Mouse (Mus musculus) retina, embryonic 14.5 days (tissue): ENCODE measurements around the gene Gm1113.
A peak's percentile ranks its signal among the peaks of the same experiment; 100 is the strongest.

Source experiments
- DNase-seq: peaks from one replicate; pipeline ENCODE4 v3.0.0-alpha.2; 2015; ENCODE audit warnings: low spot score

The Gm1113 gene

DNA sequence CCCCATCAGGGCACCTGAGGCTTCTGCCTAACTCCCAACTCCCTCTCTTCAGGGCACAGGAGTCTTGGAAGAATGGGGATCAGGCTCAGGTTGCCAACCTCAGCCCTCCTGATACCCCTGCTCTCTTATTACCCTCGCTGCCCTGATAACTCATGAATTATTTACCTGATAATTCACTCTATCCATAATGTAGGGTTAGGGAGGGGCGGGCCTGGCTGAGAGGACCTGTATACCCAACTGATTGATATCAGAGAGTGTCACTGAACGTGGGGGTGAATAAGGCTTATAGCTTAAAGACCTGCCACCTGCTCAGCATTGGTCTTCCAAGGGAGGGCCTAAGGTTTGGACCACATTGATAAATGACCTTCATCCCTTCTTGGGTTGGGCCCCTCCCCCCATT is at the start of gene Gm1113:
Gene Gm1113, minus strand, starts transcription at position 101 of the 400 bp plus-strand sequence.
- DNase-seq, result no peak

DNA sequence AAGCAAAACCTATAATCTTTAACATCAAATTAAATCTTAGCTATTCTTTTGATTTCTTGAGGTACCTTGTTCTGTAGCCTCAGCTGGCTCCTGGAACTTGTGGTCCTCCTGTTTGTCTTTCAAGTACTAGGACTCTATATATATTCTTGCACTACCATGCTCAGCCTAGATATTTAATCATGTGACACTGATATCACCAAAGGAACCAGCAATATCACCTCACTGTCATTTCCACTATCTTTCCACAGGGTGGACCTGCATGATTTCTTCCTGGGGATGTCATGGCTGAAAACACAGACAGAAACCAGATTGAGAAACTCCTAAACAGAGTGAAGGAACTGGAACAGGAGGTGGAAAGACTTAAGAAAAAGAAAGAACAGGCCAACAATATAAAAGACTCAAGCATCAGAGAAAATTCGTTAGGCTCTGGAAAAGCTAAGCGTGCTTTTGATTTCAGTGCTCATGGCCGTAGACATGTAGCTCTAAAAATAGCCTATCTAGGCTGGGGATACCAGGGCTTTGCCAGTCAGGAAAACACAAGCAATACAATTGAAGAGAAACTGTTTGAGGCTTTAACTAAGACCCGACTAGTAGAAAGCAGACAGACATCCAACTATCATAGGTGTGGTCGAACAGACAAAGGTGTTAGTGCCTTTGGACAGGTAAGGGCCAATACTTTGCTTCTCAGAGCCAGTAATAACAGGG is 46.6 kb upstream of the Gm1113 start:
- no peak for DNase-seq

DNA sequence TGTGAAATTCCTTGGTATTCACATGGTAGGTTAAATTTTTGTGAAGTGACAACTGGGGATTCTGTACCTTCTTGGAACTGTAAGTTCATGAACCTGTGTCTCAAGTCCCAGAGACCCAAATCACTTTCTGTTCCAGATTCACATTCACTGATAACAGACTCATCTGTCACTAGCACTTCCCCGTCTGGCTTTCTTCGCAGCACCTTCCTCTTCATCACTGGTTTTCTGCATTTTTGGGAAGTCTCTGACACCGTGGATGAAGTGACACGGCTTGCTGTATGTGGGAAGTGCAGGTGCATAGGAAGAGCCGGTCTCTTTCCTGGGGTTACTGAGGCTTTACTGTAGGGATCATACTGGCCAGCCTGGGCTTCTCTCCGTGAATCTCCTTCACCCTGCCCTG is 43.5 kb upstream of the Gm1113 start:
- DNase-seq, result no peak

DNA sequence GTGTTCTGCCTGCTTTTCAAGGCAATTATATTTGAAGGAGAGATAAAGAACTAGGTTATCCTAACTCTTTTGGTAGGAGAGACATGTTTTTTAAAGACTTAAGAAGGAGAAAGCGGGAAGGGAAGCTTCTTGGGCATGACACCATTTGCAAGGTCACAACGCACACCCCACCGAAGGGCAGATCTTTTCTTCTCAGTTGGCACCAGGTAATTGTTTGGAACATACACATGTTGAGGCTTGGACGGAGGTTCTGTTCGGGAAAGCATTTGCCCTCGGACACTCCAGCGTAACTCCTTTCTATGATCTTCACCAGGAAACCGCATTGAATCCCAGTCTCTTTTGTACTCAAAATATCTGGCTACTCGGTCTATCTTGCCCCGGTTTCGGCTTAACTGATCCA is 43.0 kb upstream of the Gm1113 start:
- DNase-seq, result no peak

DNA sequence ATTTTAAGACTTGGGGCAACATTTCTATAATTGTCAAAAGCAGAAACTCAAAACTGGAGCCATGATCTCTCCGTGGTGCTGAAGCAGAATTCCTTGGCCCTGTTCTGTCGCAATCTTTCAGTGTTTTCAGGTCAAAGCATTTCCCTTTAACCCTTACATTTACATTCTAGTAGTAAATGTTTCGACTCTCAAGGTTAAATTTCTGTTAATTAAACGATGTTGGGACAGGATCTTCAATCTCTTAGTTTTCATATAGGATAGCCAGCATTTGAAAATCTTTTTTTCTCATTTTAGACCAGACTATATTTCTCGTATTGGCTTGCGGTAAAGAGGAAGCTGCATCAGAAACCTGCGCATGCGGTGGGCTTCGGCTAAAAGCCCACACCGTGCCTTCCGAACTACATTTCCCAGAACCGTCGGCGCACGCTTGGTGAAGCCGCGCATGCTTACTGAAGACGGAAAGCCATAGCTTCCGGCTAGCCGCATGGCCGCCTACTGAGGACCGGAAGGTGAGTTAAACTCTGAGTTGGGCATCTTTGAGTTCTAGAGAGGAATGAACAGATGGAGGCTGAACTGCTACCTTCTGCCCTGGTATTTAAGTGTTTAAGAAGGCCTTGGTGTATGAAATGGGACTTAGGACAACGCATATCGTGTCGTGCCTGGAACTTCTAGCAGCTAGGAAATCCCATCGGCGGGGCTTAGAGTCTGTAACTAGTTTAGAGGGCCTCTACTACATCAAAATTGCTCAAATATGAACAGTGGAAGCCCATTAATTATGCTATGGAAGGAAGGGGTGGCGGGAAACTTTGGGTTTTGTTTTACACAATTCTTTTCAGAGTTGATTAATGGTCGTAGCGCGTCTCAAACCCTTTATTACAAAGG is 41.2 kb upstream of the Gm1113 start:
- DNase-seq, result peak; percentile 96

DNA sequence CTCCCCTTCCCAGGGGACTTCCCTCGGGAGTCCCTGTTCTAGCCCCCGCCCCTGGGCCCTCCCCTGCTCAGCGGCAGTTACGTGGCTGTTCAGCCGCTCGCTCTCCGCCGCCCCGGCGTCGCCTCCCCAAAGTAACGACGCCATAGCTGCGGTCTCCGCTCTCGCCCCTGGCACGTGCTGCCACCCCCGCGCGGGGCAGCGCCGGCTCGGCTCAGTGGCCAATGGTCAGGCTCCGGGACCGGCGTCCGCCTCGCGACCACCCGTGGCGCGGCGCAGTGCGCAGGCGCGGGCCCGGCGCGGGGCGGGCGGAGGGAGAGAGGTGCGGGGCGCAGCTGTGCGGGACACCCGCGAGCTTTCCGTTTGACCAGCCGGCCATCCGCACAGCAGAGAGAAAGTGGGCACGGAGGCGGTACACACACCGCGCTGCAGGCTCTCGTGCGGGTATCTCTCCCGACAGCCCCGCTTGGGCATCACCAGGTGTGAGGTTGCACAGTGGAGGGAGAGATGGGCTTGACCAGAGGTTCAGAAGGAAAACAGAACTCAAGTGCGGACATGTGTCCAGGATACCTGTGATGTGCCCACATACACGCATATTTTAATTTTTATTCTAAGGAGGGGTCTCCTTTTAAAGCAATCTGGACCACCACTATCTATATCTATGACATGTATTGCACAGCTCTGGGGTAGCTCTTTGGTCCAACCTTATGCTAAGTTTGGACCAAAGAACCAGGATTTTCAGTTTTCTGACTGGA is 40.4 kb upstream of the Gm1113 start, which contains the start of the genes Ddx25 and Pus3:
Gene Ddx25, minus strand, starts transcription at position 272 of the 752 bp plus-strand sequence.
Gene Pus3, plus strand, starts transcription at position 339 of the 752 bp plus-strand sequence.
- DNase-seq, result peak; percentile 78

DNA sequence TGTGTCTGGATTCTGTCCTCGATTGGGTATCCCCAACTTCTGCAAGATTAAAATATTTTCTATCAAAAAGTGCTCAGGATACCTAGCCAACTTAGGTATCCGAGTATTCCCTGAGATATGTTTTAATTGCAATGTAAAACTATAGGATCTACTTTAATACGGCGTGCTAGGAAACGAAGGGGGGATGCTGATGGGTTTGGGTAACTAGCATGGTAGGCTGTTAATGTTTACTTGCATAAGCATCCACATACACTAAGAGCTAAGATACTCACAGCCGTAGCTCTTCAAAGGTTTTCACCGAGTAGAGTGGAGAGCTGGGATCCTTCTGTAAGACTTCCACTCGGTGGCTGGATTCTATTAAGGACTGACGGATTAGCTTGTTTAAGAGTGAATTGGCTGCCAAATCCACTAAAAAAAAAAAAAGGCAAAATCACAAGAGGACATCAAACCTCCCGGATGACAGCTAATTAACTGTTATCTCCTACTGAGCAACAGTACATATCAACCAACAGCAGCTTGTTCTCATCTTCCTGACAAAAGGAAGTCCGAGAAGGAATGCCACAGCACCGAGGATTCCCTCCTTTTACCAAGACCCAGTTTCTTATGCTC is 38.5 kb upstream of the Gm1113 start:
- no peak for DNase-seq

DNA sequence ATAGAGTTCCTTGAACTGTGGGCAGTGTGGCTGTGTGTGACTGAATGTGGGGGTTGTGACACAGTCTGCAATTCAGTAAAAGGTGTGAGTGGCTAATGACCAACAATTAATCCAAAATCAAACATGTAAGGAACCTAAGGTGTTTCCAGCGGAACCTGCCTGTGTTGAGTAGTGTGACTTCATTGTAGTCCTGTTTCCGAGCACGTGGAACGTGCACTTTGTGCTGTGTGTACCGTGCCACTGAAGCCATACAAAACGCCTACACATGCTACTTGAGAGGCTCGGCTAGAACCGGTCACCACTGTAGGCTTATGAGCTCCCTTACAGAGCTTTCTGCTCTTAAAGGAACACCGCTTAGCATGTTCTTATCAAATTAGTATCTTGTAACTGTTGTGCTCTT is 30.4 kb upstream of the Gm1113 start:
- no peak for DNase-seq

DNA sequence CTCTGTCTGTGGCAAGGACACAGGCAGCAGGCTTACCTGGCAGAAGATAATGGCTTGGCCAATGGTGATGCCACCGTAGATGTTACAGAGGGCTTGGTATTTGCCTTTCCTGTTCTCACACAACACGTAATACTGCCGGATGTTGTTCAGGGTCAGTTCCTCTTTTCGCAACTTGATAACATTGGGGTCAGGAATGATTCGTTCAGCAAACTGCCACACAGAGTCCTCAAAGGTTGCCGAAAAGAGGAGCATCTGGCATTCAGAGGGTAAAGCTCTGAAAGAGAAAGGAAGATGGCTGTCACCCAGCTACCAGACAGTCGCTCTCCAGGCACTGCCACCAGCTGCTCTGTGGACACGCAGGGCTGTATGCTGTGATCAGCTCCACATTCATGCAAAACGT is 28.7 kb upstream of the Gm1113 start:
- no peak for DNase-seq

DNA sequence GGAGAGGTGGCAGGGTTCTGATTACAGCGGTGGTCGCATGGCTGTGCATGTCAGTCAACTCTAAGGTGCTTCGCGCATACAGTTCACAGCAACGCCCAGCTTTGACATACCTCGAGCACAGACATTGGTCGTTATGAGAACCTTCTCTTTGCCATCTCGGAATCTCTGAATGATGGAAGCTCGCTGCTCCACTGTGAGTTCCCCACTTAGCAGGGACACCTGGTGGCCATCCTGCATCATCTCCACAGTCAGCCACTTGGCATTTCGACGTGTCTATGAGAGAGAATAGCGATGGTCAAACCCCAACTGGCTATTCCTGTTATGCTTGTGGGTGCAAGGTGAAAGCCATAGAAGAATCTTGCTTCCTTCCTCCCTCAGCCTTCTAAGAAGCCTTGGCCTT is 27.6 kb upstream of the Gm1113 start:
- no peak for DNase-seq

DNA sequence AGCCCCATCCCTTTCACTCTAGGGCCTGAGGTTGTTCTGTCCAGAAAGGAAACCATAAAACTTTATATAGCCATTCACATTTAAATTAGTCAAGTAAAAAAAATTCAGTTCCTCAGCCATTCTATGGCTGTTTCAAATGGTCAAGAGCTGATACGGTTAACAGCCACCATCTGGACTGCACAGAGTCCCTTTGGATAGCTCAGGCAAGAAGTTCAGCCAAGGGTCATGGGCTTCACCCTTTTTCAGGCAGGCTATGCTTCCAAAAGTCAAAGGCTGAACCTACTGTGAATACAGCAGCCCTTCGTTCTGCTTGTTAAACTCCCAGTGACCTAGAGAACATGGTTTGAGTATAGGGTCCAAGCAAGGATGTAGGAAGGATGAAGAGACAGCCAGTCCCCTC is 26.6 kb upstream of the Gm1113 start:
- no peak for DNase-seq

DNA sequence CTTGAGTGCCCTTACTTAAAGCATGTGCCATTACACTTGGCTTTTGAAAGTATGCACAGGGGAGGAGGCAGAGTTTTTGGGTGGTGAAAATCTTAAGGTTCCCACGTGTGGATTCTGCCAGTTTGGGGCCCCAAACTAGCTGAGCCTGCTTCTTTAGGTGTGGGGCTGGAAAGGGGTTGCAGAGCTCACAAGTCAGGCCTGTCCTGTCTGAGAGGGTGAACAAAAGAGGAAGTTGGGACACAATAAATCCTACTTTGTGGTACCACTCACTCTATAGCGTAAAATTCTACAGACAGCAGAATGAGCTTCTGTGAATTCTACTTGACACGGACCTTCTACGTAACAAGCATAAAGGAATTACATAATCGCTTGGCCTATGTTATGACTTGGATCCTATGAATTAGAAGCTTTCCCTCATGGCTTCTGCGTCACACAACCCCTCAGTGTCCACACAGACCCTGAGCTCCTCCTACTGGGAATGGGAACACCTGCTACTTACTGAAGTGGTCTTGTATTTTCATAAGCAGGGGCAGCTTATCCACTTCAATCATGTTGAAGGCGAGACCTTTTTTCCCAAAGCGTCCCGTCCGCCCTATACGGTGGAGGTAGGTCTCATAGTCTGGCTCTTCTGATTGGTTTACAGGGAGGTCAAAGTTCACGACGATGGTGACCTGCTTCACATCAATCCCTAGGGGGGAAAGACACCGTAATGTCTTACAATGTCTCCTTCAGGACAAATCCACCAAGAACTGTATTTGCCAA is 25.2 kb upstream of the Gm1113 start:
- DNase-seq, result no peak

DNA sequence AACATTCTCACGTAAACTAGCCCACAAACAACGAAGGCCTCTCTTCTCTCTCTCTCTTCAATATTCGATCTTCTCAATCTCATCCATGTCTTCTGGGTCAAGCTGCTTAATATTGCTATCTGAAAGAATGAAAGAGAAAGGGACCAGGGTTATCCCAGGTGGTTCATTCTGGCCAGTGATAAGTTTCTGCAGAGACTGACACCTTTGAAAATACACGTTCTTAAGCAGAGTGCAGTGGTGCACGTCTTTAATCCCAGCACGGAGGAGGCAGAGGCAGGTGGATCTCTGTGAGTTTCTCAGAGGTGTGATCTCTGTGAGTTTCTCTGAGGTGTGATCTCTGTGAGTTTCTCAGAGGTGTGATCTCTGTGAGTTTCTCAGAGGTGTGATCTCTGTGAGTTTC is 23.9 kb upstream of the Gm1113 start:
- no peak for DNase-seq

DNA sequence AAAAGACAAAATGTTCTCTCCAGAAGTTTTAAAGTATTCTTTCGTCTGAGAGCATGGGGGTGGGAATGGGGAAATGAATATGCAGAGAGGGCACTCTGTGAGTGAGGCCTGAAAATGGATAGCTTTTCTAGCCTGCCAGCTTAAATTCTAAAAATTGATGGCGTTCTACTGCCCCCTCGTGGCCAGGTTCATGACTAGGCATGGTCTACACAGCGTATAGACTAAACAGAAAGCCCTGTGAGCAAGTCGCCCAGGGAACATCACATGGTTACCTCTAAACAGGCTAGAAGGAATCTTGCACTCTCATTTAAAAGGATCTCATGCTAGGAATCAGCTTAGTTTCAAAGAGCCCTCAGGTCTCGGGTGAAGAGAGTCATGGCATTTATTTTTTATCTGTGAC is 23.4 kb upstream of the Gm1113 start:
- DNase-seq, result peak; percentile 93

DNA sequence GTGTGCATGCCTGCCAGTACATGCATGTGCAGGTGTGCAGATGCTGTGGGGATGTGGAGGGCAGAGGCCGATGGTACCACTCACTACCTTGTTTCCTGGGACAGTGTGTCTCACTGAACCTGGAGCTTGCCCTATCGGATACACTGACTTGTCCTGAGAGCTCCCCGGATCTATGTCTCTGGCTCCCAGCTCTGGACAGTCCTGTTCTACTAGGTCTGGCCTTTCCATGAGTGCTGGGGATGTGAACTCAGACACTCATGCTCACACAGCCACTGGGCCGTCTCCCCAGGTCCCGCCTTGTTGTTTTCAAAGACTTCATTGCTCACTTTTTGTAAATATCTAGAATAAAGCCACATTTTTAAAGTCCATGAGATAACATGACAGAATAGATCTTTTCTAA is 23.0 kb upstream of the Gm1113 start:
- DNase-seq, result no peak

DNA sequence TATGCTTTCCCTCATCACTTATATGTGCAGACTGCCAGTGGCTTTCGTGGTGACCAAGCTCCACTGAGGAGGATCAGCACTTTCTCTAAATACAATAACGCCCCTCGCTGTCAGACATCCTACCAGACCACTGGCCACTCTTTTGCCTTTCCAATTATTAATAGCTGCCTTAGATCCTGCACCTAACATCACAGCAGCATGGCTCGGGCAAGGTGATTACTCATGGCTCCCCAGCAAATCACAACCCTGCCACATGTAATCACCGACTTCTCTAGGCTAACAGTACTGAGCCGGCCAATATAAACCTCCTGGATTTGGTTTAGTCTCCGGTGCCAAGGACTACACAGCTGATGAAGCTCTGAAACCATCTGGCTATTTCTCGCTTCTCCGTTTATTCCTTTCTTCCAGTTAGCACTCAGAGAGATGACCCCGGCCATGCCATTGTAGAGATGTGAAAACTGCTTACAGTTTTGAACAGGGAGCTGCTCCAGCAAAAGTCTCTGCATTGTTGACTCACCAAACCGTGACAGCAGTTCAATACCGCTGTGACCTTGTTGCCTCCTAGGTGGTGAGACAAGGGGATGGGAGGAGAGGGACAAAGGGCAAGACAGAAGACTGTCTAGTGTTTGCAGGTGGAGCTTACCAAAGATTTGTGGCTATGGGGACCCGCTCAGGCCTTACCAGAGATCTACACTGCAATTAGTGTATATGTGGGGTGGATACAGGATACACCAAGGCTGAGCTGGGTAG is 21.1 kb upstream of the Gm1113 start:
- no peak for DNase-seq

DNA sequence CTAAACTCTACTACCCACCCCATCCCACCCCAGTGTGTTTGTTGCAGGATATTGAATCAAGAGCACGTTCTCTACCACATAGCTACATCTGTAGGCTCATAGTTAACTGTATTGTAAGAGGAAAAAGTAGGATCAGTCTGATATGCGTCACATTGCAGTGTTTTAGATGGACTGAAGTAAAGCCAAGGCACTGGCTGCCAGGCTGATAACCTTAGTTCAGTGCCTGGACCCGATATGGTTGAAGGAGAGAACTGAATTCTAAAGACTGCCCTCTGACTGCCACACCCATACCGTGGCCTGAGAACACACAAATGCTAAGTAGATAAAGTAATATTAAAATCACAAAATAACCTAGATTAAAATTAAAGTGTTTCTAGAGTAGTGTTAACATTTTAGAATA is 17.8 kb upstream of the Gm1113 start:
- DNase-seq, result no peak

DNA sequence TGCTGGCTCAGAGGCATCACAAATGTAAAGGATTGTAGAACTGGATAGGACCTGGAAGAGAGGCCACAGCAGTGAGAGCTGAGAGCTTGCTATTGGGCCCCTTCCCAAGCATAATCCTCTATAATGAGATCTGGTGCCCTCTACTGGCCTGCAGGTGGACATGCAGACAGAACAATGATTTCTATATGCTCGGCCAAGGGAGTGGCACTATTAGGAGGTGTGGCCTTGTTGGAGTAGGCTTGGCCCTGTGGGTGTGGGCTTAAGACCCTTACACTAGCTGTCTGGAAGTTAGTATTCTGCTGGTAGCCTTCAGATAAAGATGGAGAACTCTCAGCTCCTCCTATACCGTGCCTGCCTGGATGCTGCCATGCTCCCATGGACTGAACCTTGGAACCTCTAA is 17.0 kb upstream of the Gm1113 start:
- peak; percentile 91 for DNase-seq

DNA sequence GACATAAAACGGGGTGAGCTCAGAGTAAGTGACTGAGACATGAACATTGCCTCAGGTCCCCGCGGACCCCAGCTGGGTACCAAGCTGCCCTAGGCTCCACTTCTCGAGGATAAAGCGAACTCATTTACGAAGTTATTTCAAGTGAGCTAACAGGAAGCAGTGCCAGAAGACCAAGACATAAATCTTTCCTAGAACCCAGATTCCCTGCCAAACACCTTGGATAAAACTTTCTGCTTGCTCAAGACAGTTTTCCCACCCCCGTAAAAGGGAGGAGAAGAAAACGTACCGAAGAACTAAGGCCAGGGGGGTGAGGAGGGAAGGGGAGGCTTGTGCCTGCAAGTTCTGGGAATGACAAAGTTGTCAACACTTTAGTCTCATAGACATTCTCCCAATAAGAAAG is 15.2 kb upstream of the Gm1113 start:
- DNase-seq, result no peak

DNA sequence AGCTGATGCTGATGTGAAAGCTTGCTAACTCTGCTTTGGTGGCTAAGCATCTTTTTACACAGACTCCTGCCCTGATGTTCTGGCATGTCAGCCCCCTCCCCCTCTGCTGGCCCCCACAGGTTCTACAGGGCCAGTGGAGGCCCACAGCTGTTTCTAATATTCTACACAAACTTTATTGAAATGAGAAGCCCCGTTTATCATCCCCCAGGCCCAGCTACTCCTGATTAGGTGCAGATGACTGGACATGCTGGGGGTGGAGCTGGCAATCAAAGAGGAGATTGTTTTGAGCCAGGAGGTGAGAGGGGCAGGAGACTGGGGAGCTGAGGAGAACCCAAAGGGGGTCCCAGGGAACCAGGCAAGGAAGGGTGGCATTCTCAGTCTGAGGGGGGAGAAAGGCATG is 11.7 kb upstream of the Gm1113 start:
- no peak for DNase-seq

DNA sequence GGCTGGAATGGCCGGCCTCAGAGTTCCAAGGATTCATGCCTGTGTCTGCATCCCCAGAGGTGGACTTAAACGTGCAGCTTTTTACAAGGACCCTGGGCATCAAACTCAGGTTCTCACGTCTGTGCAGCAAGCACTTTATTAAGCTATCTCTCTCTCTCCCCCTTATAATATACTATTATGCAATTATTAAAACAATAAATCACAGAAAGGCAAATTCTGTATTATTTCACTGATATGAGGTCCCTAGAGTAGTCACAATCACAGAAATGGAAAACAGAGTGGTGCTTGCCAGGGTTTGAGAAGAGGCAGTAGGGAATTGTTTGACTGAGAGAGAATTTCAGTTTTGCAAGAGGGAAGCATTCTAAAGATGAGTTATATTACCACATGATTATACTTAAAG is 11.1 kb upstream of the Gm1113 start:
- DNase-seq, result no peak
